Mouse (Mus musculus): Measurements from ENCODE around the gene Zfand4. TPM values are rescaled to one million over a fixed set of nuclear protein-coding genes. Genes with fewer than 3 reads are reported as not detected.
"Not testable (repeated sequence)": the region's sequence is repeated elsewhere in the genome, so short reads cannot be mapped to it uniquely, and the experiment has no call there.

The Zfand4 gene
- polyA plus RNA-seq, 1 experiment from 2014 or later, result 4.5 TPM

- no peaks in the 10 kb centered on the region for H3K9me3 ChIP-seq (replicated peaks)
- no peak overlapping the region for H3K4me2 ChIP-seq
- WGBS, result 74% methylated on average over 4 of the region's 4 CpGs
- no peaks in the 10 kb centered on the region for H3K36me3 ChIP-seq
- no peak overlapping the region for H3K27ac ChIP-seq (ENCODE audit: poor library complexity, severe bottlenecking)
- peaks cover 18% of the 10 kb centered on the region for H3K4me1 ChIP-seq (replicated peaks)
- no peak overlapping the region for H3K9ac ChIP-seq
- no peaks in the 10 kb centered on the region for H3K27me3 ChIP-seq (replicated peaks)
- ATAC-seq (ENCODE audit: insufficient number of reproducible peaks, low FRiP score), result no peak
- H3K4me3 ChIP-seq, result no peak overlapping the region
Measured at GRCm38 (mm10) chr6:116351534-116351933, 87.5 kb downstream of the Zfand4 start.

- H3K9me3 ChIP-seq (replicated peaks), result no peaks in the 10 kb centered on the region
- peaks cover 18% of the 10 kb centered on the region for H3K4me1 ChIP-seq (replicated peaks)
- WGBS, result 77% methylated on average over 1 of the region's 1 CpGs
- ATAC-seq (ENCODE audit: insufficient number of reproducible peaks, low FRiP score), result no peak
- no peak overlapping the region for H3K9ac ChIP-seq
- H3K4me3 ChIP-seq, result no peak overlapping the region
- H3K27me3 ChIP-seq (replicated peaks), result no peaks in the 10 kb centered on the region
- no peak overlapping the region for H3K27ac ChIP-seq (ENCODE audit: poor library complexity, severe bottlenecking)
- no peak overlapping the region for H3K4me2 ChIP-seq
- H3K36me3 ChIP-seq, result no peaks in the 10 kb centered on the region
Measured at GRCm38 (mm10) chr6:116353428-116353827, 89.4 kb downstream of the Zfand4 start.

GRCm38 (mm10) chr6:116356311-116356947, 92.4 kb downstream of the Zfand4 start:
- not testable (repeated sequence) for H3K36me3 ChIP-seq; H3K4me3 ChIP-seq; H3K9ac ChIP-seq; H3K9me3 ChIP-seq (replicated peaks); H3K4me2 ChIP-seq; H3K27ac ChIP-seq (ENCODE audit: poor library complexity, severe bottlenecking); ATAC-seq (ENCODE audit: insufficient number of reproducible peaks, low FRiP score); H3K27me3 ChIP-seq (replicated peaks); H3K4me1 ChIP-seq (replicated peaks)
- 71% methylated on average over 8 of the region's 8 CpGs for WGBS

GRCm38 (mm10) chr6:116356948-116357325, 92.9 kb downstream of the Zfand4 start:
- WGBS, result 82% methylated on average over 4 of the region's 4 CpGs
- no peak for ATAC-seq (ENCODE audit: insufficient number of reproducible peaks, low FRiP score)

GRCm38 (mm10) chr6:116358056-116358455, 94.0 kb downstream of the Zfand4 start:
- H3K4me2 ChIP-seq, result no peak overlapping the region
- no peak overlapping the region for H3K27ac ChIP-seq (ENCODE audit: poor library complexity, severe bottlenecking)
- H3K9ac ChIP-seq, result no peak overlapping the region
- ATAC-seq (ENCODE audit: insufficient number of reproducible peaks, low FRiP score), result no peak
- H3K27me3 ChIP-seq (replicated peaks), result no peaks in the 10 kb centered on the region
- WGBS, result 80% methylated on average over 8 of the region's 8 CpGs
- peaks cover 6% of the 10 kb centered on the region for H3K4me1 ChIP-seq (replicated peaks)
- H3K9me3 ChIP-seq (replicated peaks), result no peaks in the 10 kb centered on the region
- no peaks in the 10 kb centered on the region for H3K36me3 ChIP-seq
- no peak overlapping the region for H3K4me3 ChIP-seq

More at GRCm38 (mm10) chr6:116356948-116357325, 92.9 kb downstream of the Zfand4 start:
- no peaks in the 10 kb centered on the region for H3K36me3 ChIP-seq
- H3K4me2 ChIP-seq, result no peak overlapping the region
- H3K27ac ChIP-seq (ENCODE audit: poor library complexity, severe bottlenecking), result no peak overlapping the region
- no peaks in the 10 kb centered on the region for H3K27me3 ChIP-seq (replicated peaks)
- H3K9me3 ChIP-seq (replicated peaks), result no peaks in the 10 kb centered on the region
- H3K4me3 ChIP-seq, result no peak overlapping the region
- H3K4me1 ChIP-seq (replicated peaks), result peaks cover 8% of the 10 kb centered on the region
- H3K9ac ChIP-seq, result no peak overlapping the region

GRCm38 (mm10) chr6:116359256-116359655, 95.2 kb downstream of the Zfand4 start:
- no peaks in the 10 kb centered on the region for H3K27me3 ChIP-seq (replicated peaks)
- H3K27ac ChIP-seq (ENCODE audit: poor library complexity, severe bottlenecking), result no peak overlapping the region
- H3K36me3 ChIP-seq, result no peaks in the 10 kb centered on the region
- H3K4me2 ChIP-seq, result no peak overlapping the region
- no peak overlapping the region for H3K9ac ChIP-seq
- peaks cover 3% of the 10 kb centered on the region; the same call in 1 of the 2 replicates for H3K4me1 ChIP-seq (replicated peaks)
- no peaks in the 10 kb centered on the region for H3K9me3 ChIP-seq (replicated peaks)
- no peak overlapping the region for H3K4me3 ChIP-seq
- no peak for ATAC-seq (ENCODE audit: insufficient number of reproducible peaks, low FRiP score)
- 74% methylated on average over 3 of the region's 3 CpGs for WGBS

GRCm38 (mm10) chr6:116361463-116361862, 97.4 kb downstream of the Zfand4 start:
- Histone ChIP-seq H3K4me3 (no peak overlapping the region), H3K4me1 (replicated peaks) (peaks cover 3% of the 10 kb centered on the region; the same call in 1 of the 2 replicates), H3K4me2 (no peak overlapping the region), H3K9me3 (replicated peaks) (no peaks in the 10 kb centered on the region), H3K27ac (ENCODE audit: poor library complexity, severe bottlenecking) (no peak overlapping the region), H3K9ac (no peak overlapping the region), H3K36me3 (no peaks in the 10 kb centered on the region), H3K27me3 (replicated peaks) (no peaks in the 10 kb centered on the region)
- 88% methylated on average over 3 of the region's 3 CpGs for WGBS
- no peak for ATAC-seq (ENCODE audit: insufficient number of reproducible peaks, low FRiP score)

- H3K27me3 ChIP-seq (replicated peaks), result no peaks in the 10 kb centered on the region
- H3K36me3 ChIP-seq, result no peaks in the 10 kb centered on the region
- H3K9ac ChIP-seq, result no peak overlapping the region
- no peak for ATAC-seq (ENCODE audit: insufficient number of reproducible peaks, low FRiP score)
- 87% methylated on average over 4 of the region's 4 CpGs for WGBS
- no peak overlapping the region for H3K27ac ChIP-seq (ENCODE audit: poor library complexity, severe bottlenecking)
- no peak overlapping the region for H3K4me2 ChIP-seq
- H3K9me3 ChIP-seq (replicated peaks), result no peaks in the 10 kb centered on the region
- no peak overlapping the region for H3K4me3 ChIP-seq
- H3K4me1 ChIP-seq (replicated peaks), result peaks cover 3% of the 10 kb centered on the region; the same call in 1 of the 2 replicates
Measured at GRCm38 (mm10) chr6:116361993-116362392, 98.0 kb downstream of the Zfand4 start.

- H3K27ac ChIP-seq (ENCODE audit: poor library complexity, severe bottlenecking), result no peak overlapping the region
- H3K9ac ChIP-seq, result no peak overlapping the region
- no peaks in the 10 kb centered on the region for H3K9me3 ChIP-seq (replicated peaks)
- H3K36me3 ChIP-seq, result no peaks in the 10 kb centered on the region
- H3K27me3 ChIP-seq (replicated peaks), result no peaks in the 10 kb centered on the region
- WGBS, result 84% methylated on average over 11 of the region's 11 CpGs
- no peak overlapping the region for H3K4me3 ChIP-seq
- no peak for ATAC-seq (ENCODE audit: insufficient number of reproducible peaks, low FRiP score)
- peaks cover 13% of the 10 kb centered on the region for H3K4me1 ChIP-seq (replicated peaks)
- no peak overlapping the region for H3K4me2 ChIP-seq
Measured at GRCm38 (mm10) chr6:116367971-116368370, 103.9 kb downstream of the Zfand4 start.

GRCm38 (mm10) chr6:116369811-116370210, 105.8 kb downstream of the Zfand4 start:
- H3K36me3 ChIP-seq, result no peaks in the 10 kb centered on the region
- no peaks in the 10 kb centered on the region for H3K27me3 ChIP-seq (replicated peaks)
- no peak overlapping the region for H3K9ac ChIP-seq
- H3K4me2 ChIP-seq, result no peak overlapping the region
- H3K4me1 ChIP-seq (replicated peaks), result peaks cover 17% of the 10 kb centered on the region
- no peak overlapping the region; the same call in 1 of the 2 replicates for H3K27ac ChIP-seq (ENCODE audit: poor library complexity, severe bottlenecking)
- no peak for ATAC-seq (ENCODE audit: insufficient number of reproducible peaks, low FRiP score)
- no peaks in the 10 kb centered on the region for H3K9me3 ChIP-seq (replicated peaks)
- no peak overlapping the region for H3K4me3 ChIP-seq
- 88% methylated on average over 1 of the region's 1 CpGs for WGBS

- H3K9me3 ChIP-seq (replicated peaks), result no peaks in the 10 kb centered on the region
- no peak overlapping the region for H3K9ac ChIP-seq
- peaks cover 17% of the 10 kb centered on the region for H3K4me1 ChIP-seq (replicated peaks)
- peak; percentile 78 for ATAC-seq (ENCODE audit: insufficient number of reproducible peaks, low FRiP score)
- no peak overlapping the region for H3K27ac ChIP-seq (ENCODE audit: poor library complexity, severe bottlenecking)
- H3K36me3 ChIP-seq, result no peaks in the 10 kb centered on the region
- no peak overlapping the region for H3K4me3 ChIP-seq
- no peaks in the 10 kb centered on the region for H3K27me3 ChIP-seq (replicated peaks)
- WGBS, result 78% methylated on average over 6 of the region's 6 CpGs
- H3K4me2 ChIP-seq, result no peak overlapping the region
Measured at GRCm38 (mm10) chr6:116370216-116370976, 106.4 kb downstream of the Zfand4 start.

Measured in heart, embryonic 12.5 days (tissue).